Mouse (Mus musculus) cerebellum, adult 2 months (tissue): ENCODE data around the gene 5730596B20Rik. TPM values are rescaled to one million over a fixed set of nuclear protein-coding genes. Genes with fewer than 3 reads are reported as not detected.

Experiments used
- DNase-seq, 2 experiments: peaks; one replicate each; pipeline ENCODE4 v3.0.0; 2021
- H3K27ac ChIP-seq: fragments of 200-500 bp; 2 replicates; pipeline ENCODE4 v1.5.1; 2012; ENCODE audit warnings: low read length, control low read depth, inconsistent platforms; ENCODE audit not compliant: insufficient read depth
- H3K27me3 ChIP-seq: fragments of 200-500 bp; 2 replicates; pipeline ENCODE4 v1.6.1; 2012; ENCODE audit warnings: inconsistent platforms, mild to moderate bottlenecking, low read length, moderate library complexity; ENCODE audit not compliant: control insufficient read depth, insufficient read depth
- H3K4me1 ChIP-seq: fragments of 200-500 bp; 2 replicates; pipeline ENCODE4 v1.6.1; 2011; ENCODE audit warnings: low read length; ENCODE audit not compliant: control insufficient read depth, insufficient read depth
- H3K4me3 ChIP-seq: fragments of 200-500 bp; replicated peaks from 2 replicates; pipeline ENCODE3; 2011; ENCODE audit warnings: mild to moderate bottlenecking, low read depth, low read length, control low read depth; ENCODE audit not compliant: insufficient read depth
- CTCF ChIP-seq: fragments of 200-500 bp; IDR thresholded peaks from 2 replicates; pipeline ENCODE4 v1.5.1; 2011; ENCODE audit warnings: low read depth, mild to moderate bottlenecking, control low read depth, low read length, moderate library complexity, borderline replicate concordance; ENCODE audit not compliant: insufficient read depth
- POLR2A ChIP-seq: fragments of 200-500 bp; IDR thresholded peaks from 2 replicates; pipeline ENCODE4 v1.6.1; 2011; ENCODE audit warnings: low read length, control low read depth, borderline replicate concordance; ENCODE audit not compliant: insufficient read depth
- WGBS: fragments of 180-500 bp; shearing (Covaris S2); methylation state at CpG from one replicate; pipeline ENCODE4 v1.1.7; 2018; 5-methylcytosine and 5-hydroxymethylcytosine counted together
- polyA plus RNA-seq: library from polyadenylated mRNA; depleted of rRNA; stranded (reverse); fragments of >200 nt; gene quantifications from 2 replicates; pipeline ENCODE4 v1.2.3, GENCODE M21; 2012; rRNA removed

5730596B20Rik gene
- polyA plus RNA-seq, 1 experiment = 0.18 TPM

DNA sequence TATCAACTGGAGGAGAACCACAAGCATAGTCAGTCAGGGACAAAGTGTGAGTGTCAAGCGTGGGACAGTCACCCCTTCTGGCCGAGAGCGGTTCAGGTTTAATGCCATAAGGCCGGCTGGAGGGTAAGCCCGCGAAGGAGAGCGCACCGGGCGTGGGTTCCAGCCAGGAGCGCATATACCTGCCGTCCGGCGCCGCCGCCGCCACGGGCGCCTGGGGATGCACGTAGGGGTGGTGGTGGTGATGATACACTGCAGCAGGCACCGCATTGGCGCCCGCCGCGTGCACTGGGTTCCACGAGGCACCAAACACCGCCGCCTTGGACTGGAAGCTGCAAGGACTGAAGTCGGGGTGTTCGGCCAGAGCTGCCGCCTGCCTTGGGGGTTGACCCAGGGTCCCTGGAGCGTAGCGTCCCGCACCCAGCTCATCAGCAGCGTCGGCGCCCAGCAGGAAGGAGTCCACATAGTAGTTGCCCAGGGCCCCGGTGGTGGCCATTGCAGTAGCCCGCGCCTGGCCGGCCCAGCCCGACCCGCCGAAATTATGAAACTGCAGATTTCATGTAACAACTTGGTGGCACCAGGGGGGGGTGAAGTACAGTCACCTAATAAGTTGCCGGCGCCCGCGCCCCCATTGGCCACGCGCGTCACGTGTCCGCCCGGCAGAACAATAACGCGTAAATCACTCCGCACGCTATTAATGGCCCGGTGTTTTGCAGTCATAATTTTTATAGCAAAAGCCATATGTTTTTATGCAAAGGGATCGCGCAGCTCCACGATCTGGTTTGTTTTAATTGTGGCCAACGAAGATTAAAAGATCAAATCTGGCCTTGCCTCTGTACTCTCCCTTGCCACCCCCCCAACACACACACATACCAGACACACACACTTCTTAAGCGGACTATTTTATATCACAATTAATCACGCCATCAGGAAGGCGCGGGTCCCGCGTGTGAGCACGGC, 48.6 kb downstream of the 5730596B20Rik start:
- Histone ChIP-seq H3K27ac (no peak overlapping the region), H3K4me3 (no peak overlapping the region), H3K4me1 (no peaks in the 10 kb centered on the region), H3K27me3 (peaks cover 8% of the 10 kb centered on the region; the same call in 1 of the 2 replicates)
- TF ChIP-seq CTCF (no peak), POLR2A (no peak)
- DNase-seq = no peak
- 4% methylated on average over 69 of the region's 69 CpGs for WGBS

- WGBS = 3% methylated on average over 26 of the region's 26 CpGs
- no peaks in the 10 kb centered on the region for H3K4me1 ChIP-seq
- no peak overlapping the region for H3K27ac ChIP-seq
- no peak overlapping the region for H3K4me3 ChIP-seq
- DNase-seq = no peak
- TF ChIP-seq CTCF (no peak), POLR2A (no peak)
- peaks cover 8% of the 10 kb centered on the region; the same call in 1 of the 2 replicates for H3K27me3 ChIP-seq
Observed at GRCm38 (mm10) chr6:52226569-52227257, 49.4 kb downstream of the 5730596B20Rik start.

- no peaks in the 10 kb centered on the region for H3K4me1 ChIP-seq
- H3K27ac ChIP-seq = no peak overlapping the region
- DNase-seq = no peak
- H3K27me3 ChIP-seq = peaks cover 11% of the 10 kb centered on the region; the same call in 1 of the 2 replicates
- 5% methylated on average over 11 of the region's 11 CpGs for WGBS
- H3K4me3 ChIP-seq = no peak overlapping the region
- TF ChIP-seq CTCF = no peak
Observed at GRCm38 (mm10) chr6:52227470-52228222, 50.3 kb downstream of the 5730596B20Rik start.

- H3K4me3 ChIP-seq = no peak overlapping the region
- 2% methylated on average over 38 of the region's 38 CpGs for WGBS
- no peak for DNase-seq
- no peak overlapping the region for H3K27ac ChIP-seq
- H3K4me1 ChIP-seq = no peaks in the 10 kb centered on the region
- peaks cover 11% of the 10 kb centered on the region; the same call in 1 of the 2 replicates for H3K27me3 ChIP-seq
- TF ChIP-seq CTCF = no peak
- TF ChIP-seq POLR2A = no peak
Observed at GRCm38 (mm10) chr6:52228475-52229465, 51.5 kb downstream of the 5730596B20Rik start.

GRCm38 (mm10) chr6:52229558-52230416, 52.5 kb downstream of the 5730596B20Rik start:
- Histone ChIP-seq H3K4me1 (no peaks in the 10 kb centered on the region), H3K27me3 (peaks cover 14% of the 10 kb centered on the region; the same call in 1 of the 2 replicates), H3K27ac (no peak overlapping the region), H3K4me3 (no peak overlapping the region)
- TF ChIP-seq POLR2A = no peak
- no peak for TF ChIP-seq CTCF
- WGBS = 3% methylated on average over 44 of the region's 44 CpGs
- DNase-seq = no peak

Other genes starting within 250 kb of the 5730596B20Rik start
- 13.7 and 19.2 TPM in 2 replicates for gene Skap2, start 164.9 kb upstream of the 5730596B20Rik start, polyA plus RNA-seq
- gene Hoxa1, start 19.2 kb upstream of the 5730596B20Rik start, polyA plus RNA-seq = 0.65 and 0.80 TPM in 2 replicates
- 1.8 and 2.8 TPM in 2 replicates for gene Hoxa2, start 12.7 kb upstream of the 5730596B20Rik start, polyA plus RNA-seq
- gene Hoxa4, start 14.3 kb downstream of the 5730596B20Rik start, polyA plus RNA-seq = 4.1 and 5.1 TPM in 2 replicates
- 4.6 and 6.0 TPM in 2 replicates for gene Hoxa5, start 27.1 kb downstream of the 5730596B20Rik start, polyA plus RNA-seq
- 0.13 and 0.46 TPM in 2 replicates for gene Hoxa6, start 31.2 kb downstream of the 5730596B20Rik start, polyA plus RNA-seq
- gene Hoxa3, start 35.8 kb downstream of the 5730596B20Rik start, polyA plus RNA-seq = 2.1 and 2.2 TPM in 2 replicates
- not detected in 2 replicates for gene Gm28308, start 35.8 kb downstream of the 5730596B20Rik start, polyA plus RNA-seq
- 0.07 and 0.16 TPM in 2 replicates for gene Hoxa7, start 44.4 kb downstream of the 5730596B20Rik start, polyA plus RNA-seq
- not detected in 2 replicates for gene Hoxa9, start 53.6 kb downstream of the 5730596B20Rik start, polyA plus RNA-seq
- gene Hoxa10, start 63.4 kb downstream of the 5730596B20Rik start, polyA plus RNA-seq = not detected in 2 replicates
- not detected in 2 replicates for gene Hoxa11, start 68.3 kb downstream of the 5730596B20Rik start, polyA plus RNA-seq
- gene Hoxa13, start 83.4 kb downstream of the 5730596B20Rik start, polyA plus RNA-seq = not detected in 2 replicates
- gene Evx1, start 136.0 kb downstream of the 5730596B20Rik start, polyA plus RNA-seq = 0.68 and 0.84 TPM in 2 replicates